Mouse (Mus musculus) liver, adult 2 months (tissue): Measurements from ENCODE around the gene Polr2j.

Experiments
- CTCF ChIP-seq: fragments of 200-500 bp; IDR thresholded peaks from 2 replicates; pipeline ENCODE4 v1.5.1; 2011; ENCODE audit warnings: low read depth, low read length, control low read depth
- POLR2A ChIP-seq: fragments of 200-500 bp; IDR thresholded peaks from 2 replicates; pipeline ENCODE4 v1.6.1; 2011; ENCODE audit warnings: low read length, control low read depth; ENCODE audit not compliant: insufficient read depth; ENCODE audit errors: extremely low read depth

GRCm38 (mm10) chr5:136163807-136164474 lies 47.5 kb downstream of the Polr2j start:
- TF ChIP-seq CTCF, result no peak
- no peak for TF ChIP-seq POLR2A
